Mouse (Mus musculus): ENCODE measurements at regions not wholly inside any gene's neighbourhood (a gene's known extent, or its start where the extent isn't known, plus 50 kb on each side); places are given as distances from the start of the nearest gene placed in this dataset.

- TF ChIP-seq POLR2A (IDR thresholded peaks at IDR 0.05; ENCODE audit: control insufficient read depth in 1 of 2, insufficient read depth in 1 of 2, low read depth in 1 of 2, low read length in 2 of 2, poor library complexity in 1 of 2), result no peak
- no peak for TF ChIP-seq CTCF (IDR thresholded peaks at IDR 0.05 in 2 of 3, conservative IDR thresholded peaks at IDR 0.05 in 1 of 3; ENCODE audit: control insufficient read depth in 1 of 3, insufficient read depth in 1 of 3, low read depth in 2 of 3, low read length in 3 of 3, poor library complexity in 1 of 3, severe bottlenecking in 1 of 3)
- TF ChIP-seq JUND (IDR thresholded peaks at IDR 0.05; ENCODE audit: low read depth, low read length), result no peak
- TF ChIP-seq TAL1 (IDR thresholded peaks at IDR 0.05; ENCODE audit: low read length), result no peak
- no peak for TF ChIP-seq E2F4 (IDR thresholded peaks at IDR 0.05; ENCODE audit: borderline replicate concordance, low read depth, low read length)
- no peak for TF ChIP-seq USF1 (IDR thresholded peaks at IDR 0.05; ENCODE audit: low read depth, low read length)
Measured at GRCm38 (mm10) chr4:38381916-38382315, 1068.2 kb upstream of the 1700009N14Rik start.
